In the genomic region with DNA sequence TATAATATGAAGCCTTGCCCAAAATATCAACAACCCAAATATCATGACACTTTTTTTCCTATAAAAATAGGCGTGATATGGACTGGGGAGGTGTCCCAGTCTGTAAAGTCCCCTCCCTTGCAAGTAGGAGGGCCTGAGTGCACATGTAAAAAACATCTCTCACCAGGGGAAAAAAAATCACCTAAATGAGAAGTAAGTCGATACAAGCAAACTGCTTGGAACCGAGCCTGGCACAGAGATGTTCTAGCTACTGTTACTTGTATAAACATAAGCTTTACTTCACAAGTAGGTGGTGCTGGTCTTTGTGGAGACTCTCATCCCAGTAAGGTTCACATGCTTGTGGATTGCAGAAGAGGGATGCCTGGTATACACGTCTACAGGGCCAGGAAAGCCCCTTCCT, we compare ENCODE assay signal across 17 mouse cellular contexts. TPM values are rescaled to one million over a fixed set of nuclear protein-coding genes. Genes with fewer than 3 reads are reported as not detected.
A peak's percentile ranks its signal among the peaks of the same experiment; 100 is the strongest.
DNase-seq lines count a peak whose midpoint lies in the region; ATAC-seq and TF ChIP-seq lines count a peak whose summit lies in the region.
"Had no signal": no experiment of that assay in that cellular context is flagged by ENCODE, and none has a peak within 500 bp of the region (broad histone marks: within the 10 kb centered on the region; RNA-seq: fewer than 3 reads in every experiment).

No protein-coding gene starts in this region.

- no peaks in the 10 kb centered on the region for H3K9me3 ChIP-seq in lung, embryonic 14.5 days (ENCODE audit: low read depth, low read length)
- no peaks in the 10 kb centered on the region for H3K9me3 ChIP-seq in stomach, embryonic 15.5 days
- H3K9me3 ChIP-seq: liver, embryonic 12.5 days had no signal

- peak overlapping the region; percentile 89 for H3K27ac ChIP-seq in lung, embryonic 14.5 days (ENCODE audit: low read depth)
- H3K27ac ChIP-seq in stomach, embryonic 15.5 days = peak overlapping the region; percentile 78
- H3K27ac ChIP-seq: liver, embryonic 12.5 days had no signal

- no peaks in the 10 kb centered on the region for H3K27me3 ChIP-seq in lung, embryonic 14.5 days (ENCODE audit: insufficient read depth, low read length)
- no peaks in the 10 kb centered on the region for H3K27me3 ChIP-seq in stomach, embryonic 15.5 days (replicated peaks)

- no peak for ATAC-seq in lung, embryonic 14.5 days (ENCODE audit: insufficient read depth)
- ATAC-seq in stomach, embryonic 15.5 days (ENCODE audit: insufficient read depth, low FRiP score, low read depth) = no peak
- ATAC-seq: forebrain, embryonic 14.5 days; hindbrain, embryonic 16.5 days; liver, embryonic 12.5 days had no signal

- peaks cover 34% of the 10 kb centered on the region for H3K4me1 ChIP-seq in lung, embryonic 14.5 days (ENCODE audit: insufficient read depth)
- peaks cover 32% of the 10 kb centered on the region for H3K4me1 ChIP-seq in lung, adult 2 months (ENCODE audit: control insufficient read depth, insufficient read depth, low read length)
- H3K4me1 ChIP-seq in stomach, embryonic 15.5 days = peaks cover 38% of the 10 kb centered on the region

- no peak for TF ChIP-seq CTCF in lung, embryonic 14.5 days (IDR thresholded peaks at IDR 0.05; ENCODE audit: low read depth)
- TF ChIP-seq CTCF in lung, adult 2 months (IDR thresholded peaks at IDR 0.05; ENCODE audit: insufficient read depth, low read length) = no peak

- H3K9ac ChIP-seq in lung, embryonic 14.5 days = no peak overlapping the region
- no peak overlapping the region for H3K9ac ChIP-seq in stomach, embryonic 15.5 days
- H3K9ac ChIP-seq: liver, embryonic 12.5 days had no signal

- TF ChIP-seq POLR2A in lung, adult 2 months (IDR thresholded peaks at IDR 0.05; ENCODE audit: borderline replicate concordance, extremely low read depth, low read depth, low read length) = no peak

- peak overlapping the region; percentile 13; the same call in 1 of the 2 replicates for H3K4me2 ChIP-seq in lung, embryonic 14.5 days
- H3K4me2 ChIP-seq in stomach, embryonic 15.5 days = no peak overlapping the region
- H3K4me2 ChIP-seq: liver, embryonic 12.5 days had no signal

- H3K4me3 ChIP-seq in lung, embryonic 14.5 days (ENCODE audit: low read depth, low read length) = no peak overlapping the region
- no peak overlapping the region for H3K4me3 ChIP-seq in lung, adult 2 months (replicated peaks; ENCODE audit: extremely low read depth, low read depth, low read length)
- no peak overlapping the region for H3K4me3 ChIP-seq in stomach, embryonic 15.5 days (replicated peaks)
- H3K4me3 ChIP-seq: liver, embryonic 12.5 days had no signal

- H3K36me3 ChIP-seq in lung, embryonic 14.5 days (ENCODE audit: insufficient read depth) = no peaks in the 10 kb centered on the region
- no peaks in the 10 kb centered on the region for H3K36me3 ChIP-seq in stomach, embryonic 15.5 days
- H3K36me3 ChIP-seq: liver, embryonic 12.5 days had no signal

- WGBS in lung, embryonic 14.5 days = 28% methylated on average over 4 of the region's 4 CpGs
- 33% methylated on average over 4 of the region's 4 CpGs for WGBS in lung, adult 2 months
- 45% methylated on average over 4 of the region's 4 CpGs for WGBS in stomach, embryonic 15.5 days

- DNase-seq in lung, embryonic 14.5 days = peak; percentile 55
- DNase-seq in lung, adult 2 months = no peak
- DNase-seq in brain, adult 2 months (ENCODE audit: low read depth, low spot score) = peak; percentile 19
- peak; percentile 50 for DNase-seq in induced T-regulatory cell, adult 2 months (ENCODE audit: low read depth)
- no peak for DNase-seq in adrenal gland, adult (ENCODE audit: inconsistent age in 2 of 2, low spot score in 1 of 2)
- no peak for DNase-seq in kidney, adult 11 months
- DNase-seq: adrenal gland, postnatal 36 days; cerebellum, postnatal 36 days; heart, adult 18-20 months; heart, postnatal 14 days; layer of hippocampus, adult 9-11 months; midbrain, embryonic 14.5 days; right cerebral cortex, adult 18-20 months had no signal

RNA-seq across cellular contexts. Expression of a gene that starts 31.5 kb away (rescaled TPM):
- 81.0 and 93.6 TPM in 2 replicates for polyA plus RNA-seq in lung, embryonic 14.5 days (2014; fragmentation: Nextera tagmentation; extraction: Ambion mirVana)
- 282 and 367 TPM in 2 replicates for polyA plus RNA-seq in lung, adult 2 months (2012; rRNA removed)
- 78.4 and 81.8 TPM in 2 replicates for polyA plus RNA-seq in stomach, embryonic 15.5 days (2015; fragmentation: Nextera tagmentation; extraction: Ambion mirVana)

Comparison
In these comparisons a context has a peak if more than half of its experiments do, and no peak if none do; other contexts are left out.
1. DNase-seq: peak in lung, embryonic 14.5 days (single experiment), brain, adult 2 months (single experiment) and induced T-regulatory cell, adult 2 months (single experiment); none in lung, adult 2 months (single experiment), adrenal gland, adult (0 of 2) and kidney, adult 11 months (single experiment).